Mouse (Mus musculus): ENCODE results near the gene Ufsp1. TPM values are rescaled to one million over a fixed set of nuclear protein-coding genes. Genes with fewer than 3 reads are reported as not detected.

Gene Ufsp1
- total and polyA plus RNA-seq, 3 experiments: 8.1 to 12.8 (median 8.8) TPM

GRCm38 (mm10) chr5:137287032-137287952, 7.1 kb upstream of the Ufsp1 start, which contains the start of gene Ache:
Gene Ache, plus strand, starts transcription at chr5:137287519.
- H3K79me2 ChIP-seq (replicated peaks; ENCODE audit: control insufficient read depth, insufficient read depth, low read length): no peaks in the 10 kb centered on the region
- H3K27ac ChIP-seq: peak within 1 kb of the TSS; percentile 36
- WGBS: 5% methylated on average over 40 of the region's 40 CpGs
- peak within 1 kb of the TSS; percentile 64 for H3K9ac ChIP-seq (ENCODE audit: low read depth, low read length)
- DNase-seq: peak; percentile 35 to 40
- H3K36me3 ChIP-seq (ENCODE audit: control insufficient read depth, insufficient read depth, low read length): no peaks in the 10 kb centered on the region
- TF ChIP-seq EP300 (IDR thresholded peaks at IDR 0.05; ENCODE audit: insufficient read depth, low read depth, low read length) (no peak), CTCF (IDR thresholded peaks at IDR 0.05) (0 out of 2 replicates have a peak, but pooled peaks have one; percentile 13)
- no peaks in the 10 kb centered on the region; the same call in 1 of the 2 replicates for H3K27me3 ChIP-seq (ENCODE audit: control insufficient read depth, insufficient read depth, low read length)
- intact Hi-C loops (cut with DNase I): loop anchor here (2.0 kb wide), 1 partner anchor 164 kb away; no protein-coding TSS in a partner anchor
- peak within 1 kb of the TSS; percentile 34 for H3K4me3 ChIP-seq
- no peaks in the 10 kb centered on the region for H3K4me1 ChIP-seq (ENCODE audit: control insufficient read depth, insufficient read depth, low read length)

- intact Hi-C loops (cut with DNase I): loop anchor here (2.0 kb wide), 1 partner anchor 165 kb away; no protein-coding TSS in a partner anchor
- no peaks in the 10 kb centered on the region for H3K4me1 ChIP-seq (ENCODE audit: control insufficient read depth, insufficient read depth, low read length)
- H3K27ac ChIP-seq: peak overlapping the region; percentile 36; the same call in 1 of the 2 replicates
- peak overlapping the region; percentile 64 for H3K9ac ChIP-seq (ENCODE audit: low read depth, low read length)
- H3K79me2 ChIP-seq (replicated peaks; ENCODE audit: control insufficient read depth, insufficient read depth, low read length): no peaks in the 10 kb centered on the region
- H3K27me3 ChIP-seq (ENCODE audit: control insufficient read depth, insufficient read depth, low read length): no peaks in the 10 kb centered on the region; the same call in 1 of the 2 replicates
- peak overlapping the region; percentile 34 for H3K4me3 ChIP-seq
- TF ChIP-seq POLR2A (IDR thresholded peaks at IDR 0.05; ENCODE audit: insufficient read depth, low read depth, low read length) (no peak), CTCF (IDR thresholded peaks at IDR 0.05) (no peak), EP300 (IDR thresholded peaks at IDR 0.05; ENCODE audit: insufficient read depth, low read depth, low read length) (no peak)
- H3K36me3 ChIP-seq (ENCODE audit: control insufficient read depth, insufficient read depth, low read length): no peaks in the 10 kb centered on the region
- 1% methylated on average over 62 of the region's 65 CpGs for WGBS
- DNase-seq: peak; percentile 38 to 60
Measured at GRCm38 (mm10) chr5:137287953-137288743, 6.3 kb upstream of the Ufsp1 start.

DNA sequence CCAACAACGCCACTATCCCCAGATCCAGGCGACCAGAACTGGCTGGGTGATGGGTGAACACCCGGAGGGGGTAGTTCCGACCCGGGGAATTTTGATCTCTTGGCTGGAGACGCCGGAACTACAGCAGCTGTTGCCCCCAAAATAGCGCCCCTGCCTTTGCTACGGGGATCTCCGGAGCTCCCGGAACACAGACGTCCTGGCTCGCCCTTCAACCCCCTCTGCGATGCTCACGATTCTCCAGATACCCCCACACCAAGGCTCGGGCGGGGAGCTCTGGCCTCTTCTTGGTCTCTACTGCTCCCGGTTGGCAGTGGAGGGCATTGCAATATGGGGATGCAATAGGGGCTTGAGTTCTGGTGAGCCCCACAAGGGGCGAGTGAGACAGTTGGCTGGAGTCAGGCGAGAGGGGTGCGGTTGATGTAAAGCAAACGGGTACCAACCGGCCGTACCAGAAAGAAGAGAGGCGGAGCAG, 5.4 kb upstream of the Ufsp1 start:
- H3K27me3 ChIP-seq (ENCODE audit: control insufficient read depth, insufficient read depth, low read length): no peaks in the 10 kb centered on the region; the same call in 1 of the 2 replicates
- H3K4me3 ChIP-seq: peak overlapping the region; percentile 21; the same call in 1 of the 2 replicates
- H3K36me3 ChIP-seq (ENCODE audit: control insufficient read depth, insufficient read depth, low read length): no peaks in the 10 kb centered on the region
- H3K4me1 ChIP-seq (ENCODE audit: control insufficient read depth, insufficient read depth, low read length): no peaks in the 10 kb centered on the region
- no peak overlapping the region for H3K9ac ChIP-seq (ENCODE audit: low read depth, low read length)
- intact Hi-C loops (cut with DNase I): no loop called here
- no peaks in the 10 kb centered on the region for H3K79me2 ChIP-seq (replicated peaks; ENCODE audit: control insufficient read depth, insufficient read depth, low read length)
- peak; percentile 30 to 40 for DNase-seq
- TF ChIP-seq EP300 (IDR thresholded peaks at IDR 0.05; ENCODE audit: insufficient read depth, low read depth, low read length): no peak
- peak; percentile 55 for TF ChIP-seq CTCF (IDR thresholded peaks at IDR 0.05)
- WGBS: 9% methylated on average over 25 of the region's 25 CpGs
- H3K27ac ChIP-seq: peak overlapping the region; percentile 17; the same call in 1 of the 2 replicates

- Histone ChIP-seq H3K27ac (no peak overlapping the region), H3K79me2 (replicated peaks; ENCODE audit: control insufficient read depth, insufficient read depth, low read length) (no peaks in the 10 kb centered on the region), H3K4me3 (no peak overlapping the region), H3K36me3 (ENCODE audit: control insufficient read depth, insufficient read depth, low read length) (no peaks in the 10 kb centered on the region), H3K27me3 (ENCODE audit: control insufficient read depth, insufficient read depth, low read length) (no peaks in the 10 kb centered on the region; the same call in 1 of the 2 replicates), H3K9ac (ENCODE audit: low read depth, low read length) (no peak overlapping the region), H3K4me1 (ENCODE audit: control insufficient read depth, insufficient read depth, low read length) (no peaks in the 10 kb centered on the region)
- no peak for DNase-seq
- TF ChIP-seq EP300 (IDR thresholded peaks at IDR 0.05; ENCODE audit: insufficient read depth, low read depth, low read length): no peak
- intact Hi-C loops (cut with DNase I): no loop called here
- 72% methylated on average over 13 of the region's 13 CpGs for WGBS
Measured at GRCm38 (mm10) chr5:137289591-137290365, 4.7 kb upstream of the Ufsp1 start.

DNA sequence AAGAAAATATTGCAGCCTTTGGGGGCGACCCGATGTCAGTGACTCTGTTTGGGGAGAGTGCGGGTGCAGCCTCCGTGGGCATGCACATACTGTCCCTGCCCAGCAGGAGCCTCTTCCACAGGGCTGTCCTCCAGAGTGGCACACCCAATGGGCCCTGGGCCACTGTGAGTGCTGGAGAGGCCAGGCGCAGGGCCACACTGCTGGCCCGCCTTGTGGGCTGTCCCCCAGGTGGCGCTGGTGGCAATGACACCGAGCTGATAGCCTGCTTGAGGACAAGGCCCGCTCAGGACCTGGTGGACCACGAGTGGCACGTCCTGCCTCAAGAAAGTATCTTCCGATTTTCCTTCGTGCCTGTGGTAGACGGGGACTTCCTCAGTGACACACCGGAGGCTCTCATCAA, 3.8 kb upstream of the Ufsp1 start:
- Histone ChIP-seq H3K27me3 (ENCODE audit: control insufficient read depth, insufficient read depth, low read length) (no peaks in the 10 kb centered on the region; the same call in 1 of the 2 replicates), H3K4me3 (no peak overlapping the region), H3K9ac (ENCODE audit: low read depth, low read length) (no peak overlapping the region), H3K36me3 (ENCODE audit: control insufficient read depth, insufficient read depth, low read length) (no peaks in the 10 kb centered on the region), H3K4me1 (ENCODE audit: control insufficient read depth, insufficient read depth, low read length) (no peaks in the 10 kb centered on the region), H3K79me2 (replicated peaks; ENCODE audit: control insufficient read depth, insufficient read depth, low read length) (no peaks in the 10 kb centered on the region), H3K27ac (no peak overlapping the region)
- TF ChIP-seq CTCF (IDR thresholded peaks at IDR 0.05) (peak; percentile 84), POLR2A (IDR thresholded peaks at IDR 0.05; ENCODE audit: insufficient read depth, low read depth, low read length) (no peak)
- peak; percentile 72 to 73 for DNase-seq
- intact Hi-C loops (cut with DNase I): no loop called here
- 27% methylated on average over 15 of the region's 15 CpGs for WGBS
